Mouse (Mus musculus) lung, postnatal 36 days (tissue): ENCODE data around the gene Olfr1006.
"Not testable (repeated sequence)": the region's sequence is repeated elsewhere in the genome, so short reads cannot be mapped to it uniquely, and the experiment has no call there.

Source experiments
- DNase-seq: peaks from one replicate; pipeline ENCODE4 v3.0.0; 2022; ENCODE audit warnings: mixed read lengths

The Olfr1006 gene

DNA sequence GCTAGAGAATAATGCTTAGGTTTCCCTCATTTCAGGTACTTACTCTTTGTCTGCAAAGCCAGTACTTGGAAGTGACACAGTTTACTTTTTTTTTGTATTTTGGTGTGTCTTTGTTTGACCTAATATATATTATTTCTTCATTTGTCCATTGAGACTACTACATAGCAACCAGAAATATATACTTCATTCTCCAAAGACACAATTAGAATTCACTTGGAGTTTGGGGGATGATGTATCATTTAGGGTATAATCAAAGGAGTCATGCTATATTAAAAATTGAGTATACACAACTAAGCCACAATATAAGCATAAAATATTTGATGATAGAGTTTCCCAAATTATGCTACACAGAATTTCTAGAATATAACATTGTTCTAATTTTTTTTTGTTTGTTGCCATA lies at the start of gene Olfr1006:
TSS of gene Olfr1006 (minus strand) at position 101 of the 400 bp plus-strand sequence.
- no peak for DNase-seq

DNA sequence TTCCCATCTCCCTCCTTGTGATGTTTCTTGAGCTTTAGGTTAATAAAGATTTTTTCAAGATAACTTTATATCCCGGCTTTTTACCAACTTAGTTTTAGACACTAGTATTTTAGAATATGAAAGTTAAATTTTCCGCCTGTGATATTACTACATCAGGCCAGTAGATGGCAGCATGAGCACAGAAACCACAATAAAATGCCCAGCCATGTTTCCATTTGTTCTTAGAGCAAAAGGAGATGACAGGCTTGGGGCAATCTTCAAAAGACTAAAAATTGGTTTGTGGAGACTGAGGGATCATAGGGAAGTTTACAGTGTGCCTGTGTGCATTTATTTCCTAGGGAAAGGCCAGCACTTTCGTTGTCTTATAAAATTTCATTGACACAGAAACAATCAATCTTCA lies 47.2 kb upstream of the Olfr1006 start:
- no peak for DNase-seq

DNA sequence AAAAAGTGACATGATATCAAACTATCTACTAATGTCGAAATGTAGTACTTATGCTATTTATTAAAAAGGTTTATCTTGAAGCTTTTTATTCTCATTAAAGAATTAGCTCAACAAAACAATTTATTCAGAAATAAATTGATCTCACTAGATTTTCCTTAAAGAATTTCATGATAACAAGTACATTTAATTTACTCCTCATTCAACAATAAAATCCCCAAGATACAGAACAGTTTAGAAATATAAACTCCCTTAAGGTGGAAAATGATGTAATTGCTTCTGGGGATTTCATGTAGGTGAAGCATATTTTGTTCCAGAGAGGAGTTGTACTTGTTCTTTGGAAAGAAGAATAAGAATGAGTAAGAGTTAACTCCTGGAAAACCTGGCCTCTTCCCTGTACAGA lies 36.6 kb upstream of the Olfr1006 start, which contains the start of gene Olfr1009:
TSS of gene Olfr1009 (plus strand) at position 301 of the 400 bp plus-strand sequence.
- DNase-seq = no peak

DNA sequence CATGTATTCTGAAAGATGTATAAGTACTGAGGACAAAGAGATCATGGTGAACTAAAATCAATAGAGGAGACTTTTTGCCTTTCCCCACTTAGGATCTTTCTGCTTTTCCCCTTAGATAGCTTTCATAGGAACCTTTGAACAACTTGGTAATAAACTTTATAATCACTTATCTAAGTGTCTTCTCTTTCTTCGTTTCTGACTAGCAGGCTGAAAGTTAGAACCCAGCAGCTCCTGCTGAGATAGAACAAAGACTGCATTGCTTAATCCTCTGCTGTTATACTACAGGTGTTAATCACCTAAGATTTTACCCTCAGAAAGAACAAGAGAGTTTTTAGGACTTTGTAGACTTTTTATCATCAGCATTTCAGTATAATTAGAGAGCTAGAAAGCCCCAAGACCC lies 32.6 kb upstream of the Olfr1006 start:
- no peak for DNase-seq

DNA sequence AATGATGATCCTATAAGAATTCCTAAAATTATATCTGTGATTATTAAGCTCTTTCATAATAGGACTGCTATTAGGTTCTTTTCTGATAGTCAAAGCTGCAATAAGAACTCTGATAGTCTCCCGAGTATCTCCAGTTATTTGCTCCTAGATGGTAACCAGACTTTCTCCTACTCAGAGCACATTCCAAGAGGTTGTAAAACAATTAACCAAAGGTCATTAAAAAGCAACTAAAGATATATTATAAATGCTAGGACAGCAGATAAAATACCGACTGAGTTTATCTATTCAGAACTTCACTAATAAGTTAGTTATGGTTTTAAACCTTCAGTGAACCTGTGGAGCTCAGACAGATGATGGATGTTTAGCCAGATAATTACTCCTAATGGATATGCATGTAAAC lies 32.1 kb upstream of the Olfr1006 start:
- DNase-seq = not testable (repeated sequence)

DNA sequence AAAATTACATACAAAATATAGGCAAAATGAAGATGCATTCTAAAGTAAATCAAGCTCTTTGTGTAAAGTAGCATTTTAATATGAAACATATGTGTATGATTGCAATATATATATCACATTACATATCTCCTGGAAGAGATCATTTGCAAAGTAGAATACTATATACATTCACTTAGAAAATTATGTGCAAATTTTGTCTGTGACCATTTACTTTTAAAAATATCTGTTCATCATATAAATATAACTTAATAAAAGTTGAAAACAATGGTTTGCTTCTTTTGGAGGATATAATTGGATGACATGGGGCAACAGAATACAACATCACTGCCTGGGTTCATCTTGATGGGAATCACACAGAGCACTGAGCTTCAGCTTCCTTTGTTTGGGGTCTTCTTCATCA lies 10.6 kb upstream of the Olfr1006 start, which contains the start of gene Olfr1008:
TSS of gene Olfr1008 (plus strand) at position 301 of the 400 bp plus-strand sequence.
- DNase-seq = no peak

DNA sequence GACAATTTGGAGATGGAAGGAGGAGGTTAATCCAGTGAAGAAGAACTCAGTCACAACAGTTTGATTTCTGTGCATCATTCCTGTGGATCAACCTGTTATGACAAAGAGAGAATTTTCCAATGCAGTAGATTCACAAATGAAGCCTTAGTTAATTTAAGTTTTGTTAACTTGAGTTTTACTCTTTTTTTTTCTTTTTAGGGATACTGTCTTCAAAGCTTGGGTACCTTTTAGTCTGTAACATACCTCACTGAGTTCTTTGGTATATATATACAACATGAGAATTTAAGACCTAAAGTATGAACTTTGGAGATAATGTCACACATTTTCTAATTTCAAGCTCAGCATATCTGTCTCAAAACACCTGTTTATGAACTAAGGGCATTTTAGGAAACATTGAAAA lies 14.2 kb downstream of the Olfr1006 start, which contains the start of gene Olfr154:
TSS of gene Olfr154 (minus strand) at position 101 of the 400 bp plus-strand sequence.
- not testable (repeated sequence) for DNase-seq

DNA sequence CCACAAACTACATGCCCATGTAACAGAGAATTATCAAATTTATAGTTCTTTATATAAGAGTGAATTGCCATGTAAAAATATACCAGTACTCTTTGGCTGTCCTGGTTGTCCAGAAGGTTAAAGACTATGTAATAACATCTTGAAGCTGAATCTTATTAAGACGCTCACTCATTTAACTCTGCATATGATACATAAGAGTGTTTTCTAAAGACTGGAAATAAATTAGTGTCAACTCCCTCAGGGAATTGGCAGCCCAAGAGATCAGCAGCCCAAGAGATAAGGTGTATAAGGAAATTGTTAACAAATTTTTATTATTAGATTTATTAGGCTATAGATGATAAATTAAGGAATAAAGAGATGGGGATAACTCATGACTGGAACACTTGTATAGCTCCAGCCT lies 28.0 kb downstream of the Olfr1006 start, which contains the start of gene Olfr1002:
TSS of gene Olfr1002 (minus strand) at position 101 of the 400 bp plus-strand sequence.
- no peak for DNase-seq
